Mouse (Mus musculus) left cerebral cortex, postnatal 4 days (tissue): ENCODE measurements at regions not wholly inside any gene's neighbourhood (a gene's known extent, or its start where the extent isn't known, plus 50 kb on each side); places are given as distances from the start of the nearest gene placed in this dataset.
"Not testable (repeated sequence)": the region's sequence is repeated elsewhere in the genome, so short reads cannot be mapped to it uniquely, and the experiment has no call there.

ENCODE experiments used
- DNase-seq: peaks from one replicate; pipeline ENCODE4 v3.0.0-alpha.2; 2022
- intact Hi-C: fragments of 180-260 bp; cut with DNase I; formaldehyde crosslinking; loops from one replicate; pipeline ENCODE4 v1.15.1; 2025

- intact Hi-C loops: loop anchor here (10.0 kb wide), 1 partner anchor 1119 kb away; no protein-coding TSS in a partner anchor
- DNase-seq: peak; percentile 50
Measured at GRCm38 (mm10) chr9:25655767-25656513, 174.6 kb downstream of the Eepd1 start.

- DNase-seq: no peak
- intact Hi-C loops: loop anchor here (10.0 kb wide), 1 partner anchor 1118 kb away; no protein-coding TSS in a partner anchor
Measured at GRCm38 (mm10) chr9:25656534-25656933, 175.2 kb downstream of the Eepd1 start.

- intact Hi-C loops: no loop called here
- DNase-seq: no peak
Measured at GRCm38 (mm10) chr9:25683635-25684333, 202.4 kb downstream of the Eepd1 start.

GRCm38 (mm10) chr9:25693632-25694031 lies 212.3 kb downstream of the Eepd1 start:
- DNase-seq: peak; percentile 56
- intact Hi-C loops: no loop called here

- intact Hi-C loops: loop anchor here (5.0 kb wide), 1 partner anchor 1082 kb away; no protein-coding TSS in a partner anchor
- no peak for DNase-seq
Measured at GRCm38 (mm10) chr9:25695018-25695417, 213.7 kb downstream of the Eepd1 start.

- intact Hi-C loops: no loop called here
- DNase-seq: no peak
Measured at GRCm38 (mm10) chr9:25713636-25714035, 232.3 kb downstream of the Eepd1 start.

GRCm38 (mm10) chr9:25744162-25744561 lies 262.8 kb downstream of the Eepd1 start:
- no peak for DNase-seq
- intact Hi-C loops: no loop called here

GRCm38 (mm10) chr9:25751138-25751537 lies 269.8 kb downstream of the Eepd1 start:
- DNase-seq: no peak
- intact Hi-C loops: no loop called here

- intact Hi-C loops: no loop called here
- no peak for DNase-seq
Measured at GRCm38 (mm10) chr9:25773899-25774298, 292.6 kb downstream of the Eepd1 start.

- no peak for DNase-seq
Measured at GRCm38 (mm10) chr9:25782631-25783030, 301.3 kb downstream of the Eepd1 start.

GRCm38 (mm10) chr9:25795142-25795910 lies 314.0 kb downstream of the Eepd1 start:
- intact Hi-C loops: no loop called here
- peak; percentile 66 for DNase-seq

More at GRCm38 (mm10) chr9:25782631-25783030, 301.3 kb downstream of the Eepd1 start:
- intact Hi-C loops: no loop called here

GRCm38 (mm10) chr9:25809562-25809961 lies 328.2 kb downstream of the Eepd1 start:
- intact Hi-C loops: no loop called here
- DNase-seq: no peak

- intact Hi-C loops: no loop called here
Measured at GRCm38 (mm10) chr9:25833295-25833694, 351.9 kb downstream of the Eepd1 start.

GRCm38 (mm10) chr9:25849914-25850313 lies 368.6 kb downstream of the Eepd1 start:
- intact Hi-C loops, DNase-seq: not testable (repeated sequence)

More at GRCm38 (mm10) chr9:25833295-25833694, 351.9 kb downstream of the Eepd1 start:
- no peak for DNase-seq

GRCm38 (mm10) chr9:25850608-25851007 lies 369.3 kb downstream of the Eepd1 start:
- DNase-seq, intact Hi-C loops: not testable (repeated sequence)

- intact Hi-C loops: no loop called here
- DNase-seq: no peak
Measured at GRCm38 (mm10) chr9:25854545-25854944, 373.2 kb downstream of the Eepd1 start.

GRCm38 (mm10) chr9:25870260-25870659 lies 388.9 kb downstream of the Eepd1 start:
- DNase-seq: no peak
- intact Hi-C loops: no loop called here

- intact Hi-C loops: loop anchor here (10.0 kb wide), 1 partner anchor 878 kb away; no protein-coding TSS in a partner anchor
- no peak for DNase-seq
Measured at GRCm38 (mm10) chr9:25896333-25896905, 415.1 kb downstream of the Eepd1 start.
